ENCODE assay signal across 8 mouse cellular contexts in genomic region chr2:166793542-166794214, GRCm38 (mm10). TPM values are rescaled to one million over a fixed set of nuclear protein-coding genes. Genes with fewer than 3 reads are reported as not detected.
A peak's percentile ranks its signal among the peaks of the same experiment; 100 is the strongest.
DNase-seq lines count a peak whose midpoint lies in the region; ATAC-seq and TF ChIP-seq lines count a peak whose summit lies in the region.
"Not testable (repeated sequence)": the region's sequence is repeated elsewhere in the genome, so short reads cannot be mapped to it uniquely, and the experiment has no call there.

No protein-coding gene starts in this region.

- not testable (repeated sequence) for H3K4me1 ChIP-seq in ES-Bruce4 (ENCODE audit: control insufficient read depth, insufficient read depth, low read length); lung, embryonic 14.5 days (ENCODE audit: insufficient read depth)
- peaks cover 11% of the 10 kb centered on the region for H3K4me1 ChIP-seq in forebrain, embryonic 14.5 days (ENCODE audit: control insufficient read depth, insufficient read depth, low read length)

- H3K9ac ChIP-seq in ES-Bruce4 (ENCODE audit: low read depth, poor library complexity, severe bottlenecking), result peak overlapping the region; percentile 86
- H3K9ac ChIP-seq in forebrain, embryonic 14.5 days (ENCODE audit: low read length), result peak overlapping the region; percentile 80
- H3K9ac ChIP-seq in lung, embryonic 14.5 days, result peak overlapping the region; percentile 79

- H3K4me2 ChIP-seq in forebrain, embryonic 14.5 days (ENCODE audit: low read length), result peak overlapping the region; percentile 63
- peak overlapping the region; percentile 67 for H3K4me2 ChIP-seq in lung, embryonic 14.5 days

- not testable (repeated sequence) for H3K27ac ChIP-seq in ES-Bruce4 (ENCODE audit: insufficient read depth, low read length)
- H3K27ac ChIP-seq in forebrain, embryonic 14.5 days (ENCODE audit: low read depth, low read length), result peak overlapping the region; percentile 58; the same call in 1 of the 2 replicates
- peak overlapping the region; percentile 58 for H3K27ac ChIP-seq in lung, embryonic 14.5 days (ENCODE audit: low read depth)

- intact Hi-C loops in heart, postnatal 14 days (cut with DNase I), result not testable (repeated sequence)

- WGBS in forebrain, embryonic 14.5 days, result under 1% methylated on average over 70 of the region's 76 CpGs
- under 1% methylated on average over 74 of the region's 76 CpGs for WGBS in lung, embryonic 14.5 days

- DNase-seq in cerebellum, adult 11 months, result peak; percentile 80
- DNase-seq in forebrain, embryonic 14.5 days (ENCODE audit: low spot score), result peak; percentile 82
- peak; percentile 87 to 92 for DNase-seq in heart, postnatal 14 days
- peak; percentile 79 to 86 for DNase-seq in layer of hippocampus, adult 18-20 months (ENCODE audit: low spot score in 2 of 2)
- peak; percentile 91 for DNase-seq in lung, embryonic 14.5 days
- DNase-seq in thymus, adult 18-20 months, result peak; percentile 74 to 75

- ATAC-seq in forebrain, embryonic 14.5 days, result peak; percentile 91
- ATAC-seq in lung, embryonic 14.5 days (ENCODE audit: insufficient read depth), result peak; percentile 96
- peak; percentile 97 for ATAC-seq in neutrophil, adult 5-6 weeks (ENCODE audit: extremely low read depth, insufficient number of reproducible peaks, low FRiP score, poor library complexity, severe bottlenecking)

- TF ChIP-seq EP300 in ES-Bruce4 (IDR thresholded peaks at IDR 0.05; ENCODE audit: insufficient read depth, low read depth, low read length), result 0 out of 2 replicates have a peak, but pooled peaks have one; percentile 67

- H3K9me3 ChIP-seq in ES-Bruce4 (replicated peaks; ENCODE audit: control insufficient read depth, insufficient read depth, low read length, poor library complexity, severe bottlenecking); forebrain, embryonic 14.5 days (replicated peaks; ENCODE audit: control insufficient read depth, low read length); lung, embryonic 14.5 days (ENCODE audit: low read depth, low read length): not testable (repeated sequence)

- H3K27me3 ChIP-seq in ES-Bruce4 (ENCODE audit: control insufficient read depth, insufficient read depth, low read length, poor library complexity, severe bottlenecking); forebrain, embryonic 14.5 days (replicated peaks; ENCODE audit: control insufficient read depth, insufficient read depth, low read length); lung, embryonic 14.5 days (ENCODE audit: insufficient read depth, low read length): not testable (repeated sequence)

- TF ChIP-seq CTCF in ES-Bruce4 (IDR thresholded peaks at IDR 0.05; ENCODE audit: low read depth, low read length); lung, embryonic 14.5 days (IDR thresholded peaks at IDR 0.05; ENCODE audit: low read depth): not testable (repeated sequence)

- H3K36me3 ChIP-seq in ES-Bruce4 (ENCODE audit: control insufficient read depth, insufficient read depth, low read length, poor library complexity, severe bottlenecking), result peaks cover 10% of the 10 kb centered on the region
- H3K36me3 ChIP-seq in forebrain, embryonic 14.5 days (ENCODE audit: control insufficient read depth, insufficient read depth, low read length), result peaks cover 27% of the 10 kb centered on the region
- H3K36me3 ChIP-seq in lung, embryonic 14.5 days (ENCODE audit: insufficient read depth), result peaks cover 25% of the 10 kb centered on the region

- TF ChIP-seq POLR2A in ES-Bruce4 (IDR thresholded peaks at IDR 0.05; ENCODE audit: insufficient read depth, low read length), result not testable (repeated sequence)

- H3K4me3 ChIP-seq in ES-Bruce4 (ENCODE audit: low read depth, low read length), result peak overlapping the region; percentile 72
- H3K4me3 ChIP-seq in forebrain, embryonic 14.5 days (ENCODE audit: low read depth, low read length), result peak overlapping the region; percentile 67
- H3K4me3 ChIP-seq in lung, embryonic 14.5 days (ENCODE audit: low read depth, low read length), result peak overlapping the region; percentile 76

RNA-seq across cellular contexts. Expression of gene Trp53rkb, which starts 1.3 kb away (rescaled TPM):
- 2.4 and 4.3 TPM in 2 replicates for polyA plus RNA-seq in ES-Bruce4 (2011; ENCODE audit: insufficient read depth, insufficient read length, low read depth, missing spikeins)
- 9.1 and 9.4 TPM in 2 replicates for polyA plus RNA-seq in forebrain, embryonic 14.5 days (2014; fragmentation: Nextera tagmentation; extraction: Ambion mirVana)
- 1 to 10 TPM; 2.8 to 3.1 TPM for total RNA-seq in heart, postnatal 14 days (2021)
- total RNA-seq in layer of hippocampus, adult 18-20 months (2021), result 1 to 10 TPM; 4.5 to 5.2 TPM
- 7.3 and 10.9 TPM in 2 replicates for polyA plus RNA-seq in lung, embryonic 14.5 days (2014; fragmentation: Nextera tagmentation; extraction: Ambion mirVana)
- 6.1 and 6.8 TPM in 2 replicates for total RNA-seq in neutrophil, adult 5-6 weeks (2017)

RNA-seq across cellular contexts. Expression of gene Arfgef2, which starts 11.7 kb away (rescaled TPM):
- 25.8 and 28.3 TPM in 2 replicates for polyA plus RNA-seq in ES-Bruce4 (2011; ENCODE audit: insufficient read depth, insufficient read length, low read depth, missing spikeins)
- 2.6 and 3.4 TPM in 2 replicates for polyA plus RNA-seq in forebrain, embryonic 14.5 days (2014; fragmentation: Nextera tagmentation; extraction: Ambion mirVana)
- total RNA-seq in heart, postnatal 14 days (2021), result 10 to 100 TPM; 37.6 to 43.6 TPM
- total RNA-seq in layer of hippocampus, adult 18-20 months (2021), result 10 to 100 TPM; 59.4 to 59.5 TPM
- 6.3 and 6.9 TPM in 2 replicates for polyA plus RNA-seq in lung, embryonic 14.5 days (2014; fragmentation: Nextera tagmentation; extraction: Ambion mirVana)
- 33.4 and 35.9 TPM in 2 replicates for total RNA-seq in neutrophil, adult 5-6 weeks (2017)
